ENCODE assay signal across 8 mouse cellular contexts in genomic region chr9:57261516-57261912, GRCm38 (mm10). TPM values are rescaled to one million over a fixed set of nuclear protein-coding genes. Genes with fewer than 3 reads are reported as not detected.
A peak's percentile ranks its signal among the peaks of the same experiment; 100 is the strongest.
DNase-seq lines count a peak whose midpoint lies in the region; ATAC-seq and TF ChIP-seq lines count a peak whose summit lies in the region.
"Had no signal": no experiment of that assay in that cellular context is flagged by ENCODE, and none has a peak within 500 bp of the region (broad histone marks: within the 10 kb centered on the region; RNA-seq: fewer than 3 reads in every experiment).

No protein-coding gene starts in this region.

- DNase-seq in adrenal gland, adult 8-10 months, result peak; percentile 52
- DNase-seq in heart, adult 11 months, result peak; percentile 98
- peak; percentile 70 to 72 for DNase-seq in spleen, postnatal 36 days (ENCODE audit: low spot score in 2 of 2)

- H3K36me3 ChIP-seq in intestine, embryonic 16.5 days (ENCODE audit: control insufficient read depth, insufficient read depth, low read length), result peaks cover 17% of the 10 kb centered on the region
- H3K36me3 ChIP-seq in limb, embryonic 15.5 days, result peaks cover 27% of the 10 kb centered on the region
- H3K36me3 ChIP-seq in midbrain, embryonic 15.5 days (replicated peaks), result no peaks in the 10 kb centered on the region

- peak; percentile 52 for ATAC-seq in intestine, embryonic 16.5 days
- no peak for ATAC-seq in limb, embryonic 15.5 days (ENCODE audit: insufficient number of reproducible peaks, low FRiP score, low TSS enrichment, low read depth)
- ATAC-seq in midbrain, embryonic 15.5 days (replicated peaks), result peak; percentile 25; the same call in 1 of the 2 replicates

- peak overlapping the region; percentile 52 for H3K4me3 ChIP-seq in cortical plate, adult 2 months (ENCODE audit: insufficient read depth, low read length)
- H3K4me3 ChIP-seq in intestine, embryonic 16.5 days (ENCODE audit: low read length), result peak overlapping the region; percentile 83
- H3K4me3 ChIP-seq in limb, embryonic 15.5 days, result peak overlapping the region; percentile 87
- peak overlapping the region; percentile 60 for H3K4me3 ChIP-seq in midbrain, embryonic 15.5 days

- peaks cover 2% of the 10 kb centered on the region; the same call in 1 of the 2 replicates for H3K4me1 ChIP-seq in cortical plate, adult 2 months (ENCODE audit: control insufficient read depth, insufficient read depth, low read length)
- H3K4me1 ChIP-seq in intestine, embryonic 16.5 days (ENCODE audit: control insufficient read depth, insufficient read depth, low read length), result peaks cover 17% of the 10 kb centered on the region
- peaks cover 29% of the 10 kb centered on the region for H3K4me1 ChIP-seq in limb, embryonic 15.5 days
- peaks cover 19% of the 10 kb centered on the region for H3K4me1 ChIP-seq in midbrain, embryonic 15.5 days

- peak overlapping the region; percentile 77 for H3K4me2 ChIP-seq in intestine, embryonic 16.5 days (ENCODE audit: low read depth, low read length)
- peak overlapping the region; percentile 89 for H3K4me2 ChIP-seq in limb, embryonic 15.5 days
- peak overlapping the region; percentile 93 for H3K4me2 ChIP-seq in midbrain, embryonic 15.5 days

- H3K27me3 ChIP-seq in intestine, embryonic 16.5 days (replicated peaks; ENCODE audit: control insufficient read depth, insufficient read depth, low read length), result no peaks in the 10 kb centered on the region
- H3K27me3 ChIP-seq in limb, embryonic 15.5 days, result peaks cover 8% of the 10 kb centered on the region; the same call in 1 of the 2 replicates
- H3K27me3 ChIP-seq in midbrain, embryonic 15.5 days (replicated peaks), result peaks cover 9% of the 10 kb centered on the region

- TF ChIP-seq CTCF in cortical plate, adult 2 months (IDR thresholded peaks at IDR 0.05; ENCODE audit: extremely low read depth, insufficient read depth, low read length), result no peak

- no peaks in the 10 kb centered on the region for H3K9me3 ChIP-seq in intestine, embryonic 16.5 days (ENCODE audit: control insufficient read depth, low read length)
- no peaks in the 10 kb centered on the region for H3K9me3 ChIP-seq in limb, embryonic 15.5 days
- H3K9me3 ChIP-seq in midbrain, embryonic 15.5 days, result no peaks in the 10 kb centered on the region

- under 1% methylated on average over 26 of the region's 26 CpGs for WGBS in intestine, embryonic 16.5 days
- under 1% methylated on average over 26 of the region's 26 CpGs for WGBS in limb, embryonic 15.5 days
- WGBS in midbrain, embryonic 15.5 days, result under 1% methylated on average over 26 of the region's 26 CpGs

- peak overlapping the region; percentile 23; the same call in 1 of the 2 replicates for H3K27ac ChIP-seq in cortical plate, adult 2 months (ENCODE audit: insufficient read depth, low read length)
- peak overlapping the region; percentile 88 for H3K27ac ChIP-seq in intestine, embryonic 16.5 days (ENCODE audit: low read length)
- H3K27ac ChIP-seq in limb, embryonic 15.5 days, result peak overlapping the region; percentile 87
- no peak overlapping the region for H3K27ac ChIP-seq in midbrain, embryonic 15.5 days

- peak overlapping the region; percentile 94 for H3K9ac ChIP-seq in intestine, embryonic 16.5 days (ENCODE audit: low read depth, low read length)
- peak overlapping the region; percentile 87 for H3K9ac ChIP-seq in limb, embryonic 15.5 days
- H3K9ac ChIP-seq in midbrain, embryonic 15.5 days, result peak overlapping the region; percentile 48

- no peak for TF ChIP-seq POLR2A in cortical plate, adult 2 months (IDR thresholded peaks at IDR 0.05; ENCODE audit: extremely low read depth, insufficient read depth, low read length)

RNA-seq across cellular contexts. Expression of gene 1700017B05Rik, which starts 0.9 kb away (rescaled TPM):
- total RNA-seq in adrenal gland, adult 8-10 months (2022), result 10 to 100 TPM; 41.3 to 76.8 (median 50.9) TPM
- 4.1 and 4.7 TPM in 2 replicates for polyA plus RNA-seq in cortical plate, adult 2 months (2012; rRNA removed)
- polyA plus RNA-seq in intestine, embryonic 16.5 days (2015; fragmentation: Nextera tagmentation; extraction: Ambion mirVana), result 23.8 and 25.5 TPM in 2 replicates
- 17.7 and 18.0 TPM in 2 replicates for polyA plus RNA-seq in limb, embryonic 15.5 days (2015; fragmentation: Nextera tagmentation; extraction: Ambion mirVana)
- polyA plus RNA-seq in midbrain, embryonic 15.5 days (2015; fragmentation: Nextera tagmentation; extraction: Ambion mirVana), result 4.0 and 4.4 TPM in 2 replicates

RNA-seq across cellular contexts. Expression of gene Trcg1, which starts 25.2 kb away (rescaled TPM):
- not detected for total RNA-seq in adrenal gland, adult 8-10 months (2022)
- not detected in 2 replicates for polyA plus RNA-seq in cortical plate, adult 2 months (2012; rRNA removed)
- not detected in 2 replicates for polyA plus RNA-seq in intestine, embryonic 16.5 days (2015; fragmentation: Nextera tagmentation; extraction: Ambion mirVana)
- polyA plus RNA-seq in limb, embryonic 15.5 days (2015; fragmentation: Nextera tagmentation; extraction: Ambion mirVana), result not detected in 2 replicates
- polyA plus RNA-seq in midbrain, embryonic 15.5 days (2015; fragmentation: Nextera tagmentation; extraction: Ambion mirVana), result not detected in 2 replicates
- total RNA-seq: layer of hippocampus, adult 18-20 months had no signal
